Mouse (Mus musculus) left cerebral cortex, postnatal 36 days (tissue): ENCODE data around the gene Tmem176a. TPM values are rescaled to one million over a fixed set of nuclear protein-coding genes. Genes with fewer than 3 reads are reported as not detected.

Experiments used
- DNase-seq, 2 experiments: peaks; one replicate each; pipeline ENCODE4 v3.0.0; 2021 to 2022; ENCODE audit warnings: low spot score in 2 of 2, mixed read lengths in 1 of 2
- intact Hi-C: fragments of 180-260 bp; cut with DNase I; formaldehyde crosslinking; loops from one replicate; pipeline ENCODE4 v1.15.1; 2025
- total RNA-seq, 2 experiments: library from RNA; stranded (reverse); gene quantifications; 2 replicates each; pipeline ENCODE4 v1.2.3; 2021

The Tmem176a gene
- total RNA-seq, 2 experiments from 2014 or later, result 29.4 to 31.1 TPM

DNA sequence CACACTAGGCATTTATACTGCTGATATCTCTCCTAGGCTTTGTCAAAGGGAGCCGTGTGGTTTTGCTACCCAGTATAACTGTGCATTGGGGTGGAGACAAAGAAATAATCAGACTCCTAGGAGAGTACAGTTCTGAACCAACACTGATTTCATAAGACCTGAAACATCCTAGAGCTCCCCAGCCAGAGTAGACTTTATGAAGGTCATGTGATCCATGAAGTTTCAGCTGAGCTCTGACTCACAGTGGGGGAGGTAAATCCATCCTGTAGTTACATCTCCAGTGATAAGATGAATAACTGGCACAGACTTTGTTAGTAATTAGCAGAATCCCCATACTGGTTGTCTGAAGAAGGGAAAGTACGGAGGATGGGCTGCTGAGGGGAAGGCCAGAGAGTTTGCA is 29.1 kb downstream of the Tmem176a start:
- intact Hi-C loops, result no loop called here

DNA sequence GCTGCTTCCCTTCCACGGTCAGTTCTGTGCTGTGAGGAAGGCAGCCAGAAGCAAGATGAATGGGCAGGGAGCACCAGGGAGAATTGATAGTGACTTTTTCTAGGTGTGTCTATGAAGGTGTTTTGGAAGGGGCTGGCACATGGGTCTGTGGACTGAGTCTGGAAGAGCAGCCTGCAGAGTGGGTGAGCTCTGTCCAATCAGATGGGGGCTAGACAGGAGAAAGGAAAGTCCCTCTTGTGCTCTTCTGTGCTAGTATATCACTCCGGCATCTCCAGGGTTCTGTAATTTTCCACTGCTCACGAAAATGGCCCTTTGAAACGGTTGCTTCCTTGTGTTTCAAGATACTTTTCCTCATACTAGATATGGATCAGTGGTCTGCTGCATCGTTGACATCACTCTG is 31.9 kb downstream of the Tmem176a start, which contains the start of gene Aoc1:
Aoc1 (plus strand) TSS at position 301 of the 400 bp plus-strand sequence.
- intact Hi-C loops, result no loop called here
- no peak for DNase-seq

More for the DNA sequence above, 29.1 kb downstream of the Tmem176a start:
- DNase-seq, result no peak

DNA sequence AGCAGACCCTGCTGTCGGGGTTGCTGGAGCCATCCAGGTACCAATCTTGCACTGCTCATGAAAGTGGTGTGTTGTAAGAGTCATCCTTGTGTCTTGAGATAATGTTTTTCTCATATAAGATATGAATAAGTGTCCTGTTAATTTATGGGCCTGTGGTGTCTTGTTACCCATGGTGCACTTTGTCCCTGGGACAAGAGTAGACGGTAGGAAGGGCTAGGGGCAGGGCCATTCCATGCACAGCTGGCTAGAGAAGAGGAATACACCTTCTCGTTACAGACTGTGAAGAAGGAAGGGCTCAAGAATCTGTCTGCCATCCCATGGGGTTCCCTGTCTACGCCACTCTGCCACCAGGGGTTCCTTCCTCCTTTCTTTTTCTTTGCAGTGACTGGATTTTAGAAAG is 33.9 kb downstream of the Tmem176a start:
- intact Hi-C loops, result no loop called here
- no peak for DNase-seq

DNA sequence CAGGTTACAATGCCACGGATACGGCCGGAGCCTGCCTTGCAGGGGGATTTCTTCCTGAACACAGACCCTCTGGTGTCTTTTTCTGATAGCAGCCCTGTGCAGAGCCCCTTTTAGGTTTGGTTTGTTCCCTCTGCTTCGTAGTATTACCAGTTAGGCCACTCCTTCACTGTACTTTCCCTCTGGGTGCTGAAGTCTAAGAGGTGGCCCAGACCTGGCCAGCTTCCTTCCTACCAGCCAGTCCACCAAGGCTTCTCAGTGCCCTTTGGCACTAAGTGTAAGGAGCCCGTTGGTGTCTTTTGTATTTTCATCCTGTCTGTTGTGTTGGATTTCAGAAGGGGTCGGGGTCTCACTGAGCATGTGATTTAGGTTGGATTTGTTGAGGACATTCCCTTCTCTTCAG is 34.8 kb downstream of the Tmem176a start:
- DNase-seq, result no peak
- intact Hi-C loops, result no loop called here

DNA sequence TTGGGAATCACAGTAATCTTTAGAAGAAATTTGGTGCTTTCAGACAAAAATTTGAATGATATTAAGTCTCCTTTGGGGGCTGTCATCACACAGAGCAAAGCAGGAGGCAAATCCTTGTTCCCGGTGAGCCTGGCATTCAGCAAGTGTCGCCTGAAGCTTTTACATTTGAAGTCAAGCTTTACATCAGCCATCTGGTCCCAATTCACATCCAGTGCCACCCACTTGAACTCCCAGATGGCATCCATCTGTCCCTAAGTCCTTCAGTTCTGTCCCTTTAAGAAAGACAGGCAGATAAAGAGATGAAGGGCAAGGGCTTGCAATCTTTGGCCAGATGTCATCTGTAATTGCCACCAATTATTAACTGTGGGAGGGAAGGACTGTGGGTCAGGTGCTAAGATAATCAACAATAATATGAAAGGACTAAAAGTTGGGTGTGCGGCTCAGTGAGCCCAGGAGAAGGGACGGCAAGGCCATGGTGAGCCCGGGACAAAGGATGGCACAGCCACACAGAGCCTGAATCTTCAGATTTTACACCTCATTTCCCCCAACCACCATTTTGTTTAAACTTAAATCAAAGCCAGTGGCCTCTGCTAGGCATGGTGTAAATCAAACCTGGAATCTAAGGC is 35.9 kb downstream of the Tmem176a start:
- DNase-seq, result peak; percentile 24 to 29
- intact Hi-C loops, result no loop called here

DNA sequence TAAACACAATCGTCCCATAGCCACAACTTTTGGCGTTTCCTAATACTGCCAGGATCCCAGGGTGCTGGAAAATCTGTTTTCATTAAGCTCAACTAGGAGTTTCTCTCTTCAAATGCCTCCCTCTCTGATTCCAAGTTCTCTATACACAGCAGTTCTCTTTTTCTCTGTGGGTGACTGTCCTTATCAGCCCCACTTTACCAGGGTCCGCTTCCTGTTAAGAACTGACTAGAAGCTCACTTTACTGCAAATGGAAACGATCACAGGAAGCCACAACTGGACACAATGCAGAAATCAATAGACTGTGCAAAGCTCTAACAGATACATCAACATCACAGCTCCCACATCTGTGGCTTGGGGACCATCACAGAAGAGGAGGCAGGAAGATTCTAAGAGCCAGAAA is 53.5 kb downstream of the Tmem176a start:
- no peak for DNase-seq
- intact Hi-C loops, result no loop called here

DNA sequence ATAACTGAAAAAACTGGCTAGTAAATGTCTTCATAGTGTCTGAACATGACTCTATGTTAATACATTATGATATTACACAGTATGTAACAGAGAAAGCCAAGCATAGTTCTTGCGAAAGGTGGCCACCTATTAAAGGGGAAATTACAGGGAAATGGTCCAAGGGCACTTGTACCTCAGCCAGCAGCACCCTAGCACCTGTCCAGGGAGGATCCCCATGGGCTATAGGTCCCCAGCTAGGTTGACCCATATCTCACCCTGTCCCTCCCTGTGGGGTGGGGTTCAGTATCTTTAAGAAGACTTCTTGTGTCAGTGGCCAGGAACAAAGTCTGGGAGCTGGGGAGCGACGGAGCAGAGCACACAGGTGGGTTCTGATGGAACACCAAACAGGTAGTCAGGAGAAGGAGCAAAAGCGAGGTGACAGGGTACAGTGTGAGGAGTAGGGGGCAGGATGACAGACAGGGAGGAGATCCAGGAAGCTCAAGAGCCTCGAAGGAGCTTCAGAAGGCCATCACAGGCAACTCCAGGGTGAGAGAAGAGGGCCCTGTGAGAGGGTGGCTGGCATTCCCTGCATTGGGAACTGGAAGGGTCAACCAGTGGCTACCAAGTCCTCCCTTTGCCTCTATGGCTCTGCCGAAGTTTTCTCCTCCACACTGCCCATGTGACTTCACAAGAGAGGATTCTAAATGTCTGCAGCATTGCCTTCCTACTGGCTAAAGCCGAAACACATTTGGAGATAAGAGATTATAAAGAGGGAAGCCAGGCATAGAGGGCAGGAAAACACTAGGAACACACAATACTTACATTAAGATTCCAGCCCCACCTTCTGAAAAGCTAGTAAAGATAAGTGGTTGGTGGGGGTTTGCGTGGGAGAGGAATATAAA is 54.5 kb downstream of the Tmem176a start:
- intact Hi-C loops, result no loop called here
- DNase-seq, result no peak

DNA sequence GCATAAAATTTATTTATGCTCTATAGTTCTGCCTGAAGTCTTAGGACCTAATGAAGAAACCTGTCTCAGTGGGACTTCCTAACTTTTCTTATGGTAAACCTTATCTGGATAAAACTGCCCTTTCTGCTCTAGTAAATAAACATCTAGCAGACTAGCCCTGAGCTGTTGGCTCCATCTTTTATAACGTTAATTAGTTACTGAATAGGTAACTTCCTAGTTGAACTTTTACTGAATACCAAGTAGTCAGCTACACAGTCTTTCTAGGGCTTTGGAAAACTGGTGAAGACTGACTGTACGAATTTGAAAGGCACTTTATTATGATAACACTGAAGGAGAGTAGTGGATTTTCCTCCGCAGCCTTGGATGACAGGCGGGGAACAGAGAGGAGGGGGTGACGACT is 55.2 kb downstream of the Tmem176a start:
- intact Hi-C loops, result no loop called here
- DNase-seq, result no peak

Other genes starting within 250 kb of the Tmem176a start
- gene Repin1, start 247.0 kb upstream of the Tmem176a start, total RNA-seq, result 10 to 100 TPM; 51.8 to 59.8 TPM
- gene Gm44965, start 247.0 kb upstream of the Tmem176a start, total RNA-seq, result not detected
- 1 to 10 TPM; 6.6 to 7.6 TPM for gene Zfp775, start 238.9 kb upstream of the Tmem176a start, total RNA-seq
- gene AI854703, start 214.2 kb upstream of the Tmem176a start, total RNA-seq, result 10 to 100 TPM; 15.9 to 18.0 TPM
- under 1 TPM; 0.74 to 0.95 TPM for gene Gimap8, start 193.7 kb upstream of the Tmem176a start, total RNA-seq
- gene Gimap9, start 164.8 kb upstream of the Tmem176a start, total RNA-seq, result under 1 TPM; 0.37 to 0.57 TPM
- gene Gimap4, start 156.4 kb upstream of the Tmem176a start, total RNA-seq, result under 1 TPM in 1 of 2 experiments, not detected in 1; 0.54 TPM
- gene Gimap6, start 132.7 kb upstream of the Tmem176a start, total RNA-seq, result 1 to 10 TPM; 4.8 to 5.9 TPM
- not detected for gene Gm28053, start 122.3 kb upstream of the Tmem176a start, total RNA-seq
- gene Gimap7, start 122.3 kb upstream of the Tmem176a start, total RNA-seq, result not detected
- gene Gimap1, start 101.9 kb upstream of the Tmem176a start, total RNA-seq, result 1 to 10 TPM; 1.9 to 3.1 TPM
- gene Gimap5, start 94.7 kb upstream of the Tmem176a start, total RNA-seq, result 1 to 10 TPM in 1 of 2 experiments, under 1 TPM in 1; 0.96 to 1.1 TPM
- gene Gimap3, start 70.1 kb upstream of the Tmem176a start, total RNA-seq, result not detected
- 10 to 100 TPM; 46.4 to 49.6 TPM for gene Tmem176b, start 577 bp downstream of the Tmem176a start, total RNA-seq
- gene Aoc1, start 32.0 kb downstream of the Tmem176a start, total RNA-seq, result not detected
- gene 1600015I10Rik, start 89.0 kb downstream of the Tmem176a start, total RNA-seq, result not detected
- gene Doxl2, start 134.0 kb downstream of the Tmem176a start, total RNA-seq, result not detected
- not detected for gene Svs1, start 145.9 kb downstream of the Tmem176a start, total RNA-seq
- gene Gpnmb, start 195.6 kb downstream of the Tmem176a start, total RNA-seq, result 1 to 10 TPM; 1.1 to 1.8 TPM
- 10 to 100 TPM; 30.4 to 32.0 TPM for gene Malsu1, start 232.9 kb downstream of the Tmem176a start, total RNA-seq